ENCODE assay signal across 8 mouse cellular contexts in the genomic region with DNA sequence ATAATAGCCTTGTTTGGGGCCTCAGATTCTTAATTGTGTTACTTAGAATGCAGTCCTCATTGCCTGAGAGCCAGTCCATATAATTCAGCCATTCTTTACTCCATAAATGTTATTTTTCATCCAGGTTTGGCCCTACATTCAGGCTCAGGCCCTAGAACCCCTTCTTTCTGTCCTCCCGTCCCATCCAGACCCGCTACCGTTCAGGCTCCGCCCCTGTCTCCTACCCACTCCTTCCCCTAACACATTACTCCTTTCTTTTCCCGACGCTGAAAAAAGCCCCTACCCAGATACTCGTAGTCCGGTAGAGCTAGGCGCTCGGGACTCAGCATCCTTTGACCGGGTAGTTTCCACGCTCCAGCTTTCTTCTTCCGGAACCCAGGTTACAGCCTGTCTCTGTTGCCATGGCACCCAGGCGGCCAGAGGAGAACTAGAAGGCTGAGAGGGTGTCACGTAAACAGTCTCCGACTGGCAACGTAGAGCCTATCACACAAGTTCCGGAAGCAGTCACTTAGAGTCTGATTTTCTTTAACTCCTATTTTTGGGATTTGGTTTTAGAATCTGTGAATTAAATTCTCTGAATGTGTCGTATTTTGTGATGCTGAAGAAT. TPM values are rescaled to one million over a fixed set of nuclear protein-coding genes. Genes with fewer than 3 reads are reported as not detected.
DNase-seq lines count a peak whose midpoint lies in the region; ATAC-seq and TF ChIP-seq lines count a peak whose summit lies in the region.

A gene (minus strand): TSS at position 419 of the 607 bp plus-strand sequence.

- peaks cover 23% of the 10 kb centered on the region for H3K4me1 ChIP-seq in forebrain, embryonic 13.5 days
- H3K4me1 ChIP-seq in heart, postnatal 0 days (ENCODE audit: control insufficient read depth, insufficient read depth): 0 out of 2 replicates have a peak, but pooled peaks cover 5% of the 10 kb centered on the region
- H3K4me1 ChIP-seq in liver, embryonic 15.5 days (replicated peaks): 0 out of 2 replicates have a peak, but pooled peaks cover 6% of the 10 kb centered on the region
- no peaks in the 10 kb centered on the region for H3K4me1 ChIP-seq in neural tube, embryonic 11.5 days (ENCODE audit: control insufficient read depth, insufficient read depth, low read length)
- peaks cover 6% of the 10 kb centered on the region; the same call in 1 of the 2 replicates for H3K4me1 ChIP-seq in stomach, embryonic 16.5 days (ENCODE audit: control insufficient read depth, insufficient read depth, low read length)

- no peaks in the 10 kb centered on the region for H3K9me3 ChIP-seq in forebrain, embryonic 13.5 days (replicated peaks)
- no peaks in the 10 kb centered on the region for H3K9me3 ChIP-seq in heart, postnatal 0 days (replicated peaks; ENCODE audit: control insufficient read depth, low read length)
- no peaks in the 10 kb centered on the region for H3K9me3 ChIP-seq in liver, embryonic 15.5 days (replicated peaks)
- no peaks in the 10 kb centered on the region for H3K9me3 ChIP-seq in neural tube, embryonic 11.5 days (ENCODE audit: control insufficient read depth, low read length)
- no peaks in the 10 kb centered on the region for H3K9me3 ChIP-seq in stomach, embryonic 16.5 days (replicated peaks; ENCODE audit: control insufficient read depth, low read length)

- peak within 1 kb of the TSS; percentile 61 for H3K4me3 ChIP-seq in forebrain, embryonic 13.5 days
- H3K4me3 ChIP-seq in heart, postnatal 0 days (ENCODE audit: low read depth, low read length): peak within 1 kb of the TSS; percentile 51
- peak within 1 kb of the TSS; percentile 62 for H3K4me3 ChIP-seq in liver, embryonic 15.5 days (replicated peaks)
- H3K4me3 ChIP-seq in neural tube, embryonic 11.5 days (ENCODE audit: low read depth, low read length): peak within 1 kb of the TSS; percentile 59
- H3K4me3 ChIP-seq in stomach, embryonic 16.5 days (replicated peaks; ENCODE audit: low read length): peak within 1 kb of the TSS; percentile 61

- peak within 1 kb of the TSS; percentile 65; the same call in 1 of the 2 replicates for H3K27ac ChIP-seq in forebrain, embryonic 13.5 days
- H3K27ac ChIP-seq in heart, postnatal 0 days (ENCODE audit: low read depth): no peak within 1 kb of the TSS
- H3K27ac ChIP-seq in liver, embryonic 15.5 days (replicated peaks): no peak within 1 kb of the TSS
- no peak within 1 kb of the TSS for H3K27ac ChIP-seq in neural tube, embryonic 11.5 days (ENCODE audit: low read depth, low read length)
- H3K27ac ChIP-seq in stomach, embryonic 16.5 days (ENCODE audit: low read length): no peak within 1 kb of the TSS

- peak; percentile 96 for DNase-seq in ES-CJ7 (ENCODE audit: low read depth, low spot score)
- peak; percentile 86 for DNase-seq in heart, postnatal 0 days (ENCODE audit: low spot score)
- peak; percentile 92 to 94 for DNase-seq in kidney, postnatal 36 days
- peak; percentile 88 for DNase-seq in neural tube, embryonic 11.5 days (ENCODE audit: low spot score)

- under 1% methylated on average over 19 of the region's 19 CpGs for WGBS in forebrain, embryonic 13.5 days
- 1% methylated on average over 19 of the region's 19 CpGs for WGBS in heart, postnatal 0 days
- 2% methylated on average over 19 of the region's 19 CpGs for WGBS in liver, embryonic 15.5 days (ENCODE audit: insufficient replicate concordance)
- WGBS in neural tube, embryonic 11.5 days: under 1% methylated on average over 19 of the region's 19 CpGs
- WGBS in stomach, embryonic 16.5 days: 2% methylated on average over 19 of the region's 19 CpGs

- peak within 1 kb of the TSS; percentile 69 for H3K9ac ChIP-seq in forebrain, embryonic 13.5 days
- no peak within 1 kb of the TSS for H3K9ac ChIP-seq in heart, postnatal 0 days (replicated peaks; ENCODE audit: low read depth, low read length)
- 0 out of 2 replicates have a peak within 1 kb of the TSS, but pooled peaks have one; percentile 9 for H3K9ac ChIP-seq in liver, embryonic 15.5 days
- H3K9ac ChIP-seq in neural tube, embryonic 11.5 days (ENCODE audit: low read length): peak within 1 kb of the TSS; percentile 62
- H3K9ac ChIP-seq in stomach, embryonic 16.5 days (ENCODE audit: low read length): peak within 1 kb of the TSS; percentile 64

- TF ChIP-seq CTCF in heart, postnatal 0 days (IDR thresholded peaks at IDR 0.05; ENCODE audit: low read depth): no peak

- no peaks in the 10 kb centered on the region for H3K36me3 ChIP-seq in forebrain, embryonic 13.5 days (ENCODE audit: poor library complexity, severe bottlenecking)
- no peaks in the 10 kb centered on the region for H3K36me3 ChIP-seq in heart, postnatal 0 days (replicated peaks; ENCODE audit: control insufficient read depth, insufficient read depth, low read length)
- no peaks in the 10 kb centered on the region for H3K36me3 ChIP-seq in liver, embryonic 15.5 days (replicated peaks)
- no peaks in the 10 kb centered on the region for H3K36me3 ChIP-seq in neural tube, embryonic 11.5 days (ENCODE audit: control insufficient read depth, insufficient read depth, low read length)
- H3K36me3 ChIP-seq in stomach, embryonic 16.5 days (ENCODE audit: control insufficient read depth, insufficient read depth, low read length): no peaks in the 10 kb centered on the region

- peak; percentile 91 for ATAC-seq in cerebellum, adult (ENCODE audit: insufficient number of reproducible peaks, low FRiP score, low TSS enrichment)
- peak; percentile 99 for ATAC-seq in forebrain, embryonic 13.5 days
- ATAC-seq in heart, postnatal 0 days (ENCODE audit: insufficient read depth, low read depth): peak; percentile 93
- ATAC-seq in liver, embryonic 15.5 days (ENCODE audit: insufficient read depth): peak; percentile 66
- ATAC-seq in neural tube, embryonic 11.5 days (ENCODE audit: insufficient read depth, low FRiP score, low TSS enrichment): peak; percentile 92
- ATAC-seq in stomach, embryonic 16.5 days (ENCODE audit: insufficient read depth, low FRiP score): peak; percentile 90

- no peak for TF ChIP-seq EP300 in heart, postnatal 0 days (IDR thresholded peaks at IDR 0.05; ENCODE audit: low read depth)

- peak within 1 kb of the TSS; percentile 69 for H3K4me2 ChIP-seq in forebrain, embryonic 13.5 days
- H3K4me2 ChIP-seq in heart, postnatal 0 days (ENCODE audit: low read depth, low read length): peak within 1 kb of the TSS; percentile 61
- H3K4me2 ChIP-seq in liver, embryonic 15.5 days: peak within 1 kb of the TSS; percentile 67
- H3K4me2 ChIP-seq in neural tube, embryonic 11.5 days (ENCODE audit: low read depth): peak within 1 kb of the TSS; percentile 50
- H3K4me2 ChIP-seq in stomach, embryonic 16.5 days (ENCODE audit: low read depth, low read length): peak within 1 kb of the TSS; percentile 75

- no peaks in the 10 kb centered on the region for H3K27me3 ChIP-seq in forebrain, embryonic 13.5 days
- no peaks in the 10 kb centered on the region for H3K27me3 ChIP-seq in heart, postnatal 0 days (ENCODE audit: control insufficient read depth, insufficient read depth, low read length)
- H3K27me3 ChIP-seq in liver, embryonic 15.5 days: no peaks in the 10 kb centered on the region
- H3K27me3 ChIP-seq in neural tube, embryonic 11.5 days (ENCODE audit: control insufficient read depth, insufficient read depth, low read length): no peaks in the 10 kb centered on the region
- H3K27me3 ChIP-seq in stomach, embryonic 16.5 days (ENCODE audit: control insufficient read depth, insufficient read depth, low read length): no peaks in the 10 kb centered on the region

RNA-seq across cellular contexts. Expression of the gene that starts here (rescaled TPM):
- 137 and 149 TPM in 2 replicates for polyA plus RNA-seq in forebrain, embryonic 13.5 days (2015; fragmentation: Nextera tagmentation; extraction: Ambion mirVana)
- 24.5 and 32.0 TPM in 2 replicates for total RNA-seq in heart, postnatal 0 days (2014; rRNA removed; ENCODE audit: low replicate concordance)
- polyA plus RNA-seq in heart, postnatal 0 days (2015; fragmentation: Nextera tagmentation; extraction: Ambion mirVana): 24.6 and 27.8 TPM in 2 replicates
- polyA plus RNA-seq in liver, embryonic 15.5 days (2015; fragmentation: Nextera tagmentation; extraction: Ambion mirVana): 5.8 and 7.0 TPM in 2 replicates
- 98.5 and 98.6 TPM in 2 replicates for polyA plus RNA-seq in neural tube, embryonic 11.5 days (2014; fragmentation: Nextera tagmentation; extraction: Ambion mirVana)
- polyA plus RNA-seq in stomach, embryonic 16.5 days (2015; fragmentation: Nextera tagmentation; extraction: Ambion mirVana): 42.3 and 45.1 TPM in 2 replicates
